Mouse (Mus musculus) forelimb bud, embryonic 11.5 days (tissue): ENCODE results near the gene Elovl5.

ENCODE experiments used
- DNase-seq: peaks from one replicate; pipeline ENCODE4 v3.0.0-alpha.2; 2012; ENCODE audit warnings: low read depth, low spot score

Gene Elovl5

DNA sequence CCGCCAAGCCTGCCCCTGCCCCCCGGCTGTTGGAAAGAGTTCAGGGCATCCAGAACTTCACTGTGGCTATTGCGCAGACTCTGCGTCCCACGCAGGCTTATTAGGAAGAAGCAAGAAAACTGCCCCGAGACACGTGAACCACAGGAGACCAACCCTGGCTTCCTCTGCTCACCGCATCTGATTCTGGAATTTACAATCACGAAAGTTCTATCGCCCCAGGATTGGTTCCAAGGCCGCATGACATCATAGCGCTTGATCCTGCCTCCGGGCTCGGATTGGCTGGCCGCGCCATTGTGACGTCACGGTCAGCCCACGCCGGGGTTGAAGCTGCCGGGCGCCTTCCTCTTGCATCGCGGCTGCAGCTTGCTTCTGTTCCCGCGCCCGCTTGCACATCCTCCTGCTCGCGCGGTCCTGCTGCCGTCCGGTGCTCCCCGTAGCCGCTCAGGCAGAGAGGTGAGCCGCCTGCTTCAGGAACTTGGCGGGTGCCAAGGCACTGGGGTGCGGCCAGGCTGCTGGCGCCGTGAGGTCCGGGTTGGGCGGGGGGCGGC, at the start of gene Elovl5:
TSS of gene Elovl5 (plus strand) at position 291 of the 548 bp plus-strand sequence.
- peak; percentile 97 for DNase-seq

DNA sequence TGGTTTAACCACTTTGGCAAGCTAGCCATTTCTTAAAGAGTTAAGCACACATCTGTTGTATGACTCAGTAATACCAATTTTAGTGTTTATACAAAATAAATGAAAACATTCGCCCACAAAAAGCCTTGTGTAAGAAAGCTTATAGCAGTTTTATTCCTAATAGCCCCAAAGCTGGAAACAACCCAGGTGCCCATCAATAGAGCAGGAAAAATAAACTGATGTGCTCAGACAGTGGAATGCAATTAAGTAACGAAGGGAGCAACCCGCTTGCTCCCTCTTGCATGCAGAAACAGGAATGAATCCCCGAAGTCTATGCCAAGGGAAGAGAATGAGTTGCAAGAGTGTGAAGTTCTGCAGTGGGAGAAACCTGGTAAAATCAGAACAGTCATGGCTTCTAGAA, 25.7 kb upstream of the Elovl5 start:
- no peak for DNase-seq

DNA sequence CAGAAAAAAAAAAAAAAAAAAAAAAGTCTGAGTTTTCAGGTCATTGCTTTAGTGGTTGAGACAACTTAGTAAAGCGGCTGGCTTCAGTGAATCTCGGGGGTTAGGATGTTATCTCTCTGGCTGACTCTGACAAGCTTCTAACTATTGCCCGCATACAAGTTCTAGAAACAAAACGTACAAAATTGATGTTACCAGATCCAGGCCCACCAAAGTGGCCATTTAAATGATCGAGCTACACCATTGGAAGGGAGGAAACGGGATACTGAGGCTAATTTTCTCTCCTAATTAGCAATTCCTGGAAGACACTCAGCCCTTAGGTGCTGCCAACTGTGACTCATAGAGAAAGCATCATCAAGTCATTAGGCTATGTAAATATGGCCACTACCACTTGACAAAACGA, 18.6 kb upstream of the Elovl5 start:
- DNase-seq = no peak

DNA sequence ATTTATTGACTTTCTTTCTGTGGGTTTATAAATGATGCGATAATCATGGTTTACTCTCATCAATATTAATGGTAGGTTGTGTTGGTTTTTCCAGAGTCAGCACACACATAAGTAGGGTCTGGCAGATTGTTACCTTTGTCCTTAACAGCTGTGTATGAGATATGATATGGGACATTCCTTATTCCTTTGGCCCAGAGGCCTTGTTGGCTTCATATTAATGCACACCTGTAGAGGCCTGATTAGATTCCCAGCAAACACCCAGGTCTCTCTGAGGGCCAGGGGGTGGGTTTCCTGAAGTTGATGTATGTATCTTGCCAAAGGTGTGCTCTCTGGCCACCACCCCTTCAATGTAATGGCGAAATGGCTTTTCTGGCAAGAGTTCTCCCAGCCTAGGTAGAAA, 13.0 kb upstream of the Elovl5 start:
- no peak for DNase-seq

DNA sequence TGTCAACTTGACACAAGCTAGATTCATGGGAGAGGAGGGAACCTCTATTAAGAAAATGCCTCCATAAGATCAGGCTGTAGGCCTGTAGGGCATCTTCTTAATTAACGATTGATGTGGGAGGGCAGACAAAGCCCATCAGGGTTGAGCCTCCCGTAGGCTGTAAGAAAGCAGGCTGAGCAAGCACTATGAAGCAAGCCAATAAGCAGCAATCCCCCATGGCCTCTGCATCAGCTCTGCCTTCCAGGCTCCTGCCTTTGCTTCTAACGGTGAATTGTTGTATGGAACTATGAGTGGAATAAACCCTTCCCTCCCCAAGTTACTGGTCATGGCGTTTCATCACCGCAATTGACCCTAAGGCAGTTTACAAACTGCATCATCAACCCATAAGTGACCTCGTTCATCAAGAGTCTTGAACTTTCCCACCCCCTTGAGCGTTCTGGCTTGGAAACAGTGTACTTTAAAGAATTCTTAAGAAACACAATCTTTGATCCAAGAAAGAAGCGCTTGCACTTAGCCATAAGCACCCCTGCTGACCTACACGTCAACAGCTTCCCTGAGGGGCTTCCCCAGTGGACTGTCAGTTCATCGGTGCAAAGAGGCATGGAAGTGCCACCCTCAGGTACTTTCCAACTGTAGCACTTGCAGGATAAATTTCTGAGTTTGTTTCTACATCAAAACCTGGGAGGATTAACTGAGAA, 7.4 kb upstream of the Elovl5 start:
- DNase-seq = no peak

DNA sequence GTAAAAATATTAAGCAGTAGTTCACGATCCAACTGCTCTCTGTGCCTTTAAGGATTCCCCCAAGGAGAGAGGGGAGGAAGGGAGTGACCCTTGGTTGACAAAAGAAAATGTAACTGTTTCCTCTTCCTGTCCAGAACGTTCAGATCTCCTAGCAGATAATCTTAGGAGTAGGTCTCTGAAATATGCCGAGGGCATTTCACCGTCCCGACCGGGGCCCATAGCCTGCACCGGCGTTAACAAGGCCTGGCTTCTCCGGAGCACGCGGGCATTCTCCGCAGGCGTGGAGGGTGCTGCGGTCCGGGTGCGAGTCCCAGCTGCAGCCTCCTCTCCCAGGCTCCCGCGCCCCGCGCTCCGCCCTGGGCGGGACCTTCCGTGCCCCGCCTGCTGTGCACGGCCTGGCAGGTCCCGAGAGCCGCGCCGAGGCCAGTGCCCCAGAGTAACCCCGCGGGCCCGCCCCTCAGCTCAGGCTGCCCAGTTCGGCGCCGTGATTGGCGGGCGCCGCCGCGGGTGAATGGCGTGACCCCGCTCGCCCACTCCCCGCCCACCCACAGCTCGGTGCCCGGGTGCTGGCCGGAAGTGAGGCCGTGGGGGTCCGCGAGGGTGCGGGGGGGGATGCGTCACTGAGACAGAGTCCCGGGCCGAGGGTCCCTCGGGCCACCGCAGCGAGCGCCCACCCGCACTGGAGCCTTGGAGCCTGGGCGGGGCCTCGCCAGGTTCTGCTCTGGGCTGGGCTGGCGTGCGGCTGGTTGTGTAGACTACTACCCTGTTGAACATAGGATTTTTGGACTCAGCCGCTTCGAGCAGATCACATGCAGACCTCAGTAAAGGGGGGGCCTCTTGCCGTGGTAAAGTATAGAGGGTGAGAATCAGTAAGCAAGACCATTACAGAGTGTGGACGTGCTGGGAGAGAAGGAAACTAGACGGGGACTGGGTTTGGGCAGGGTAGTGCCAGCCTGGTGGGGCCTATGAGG, 6.6 kb upstream of the Elovl5 start:
- DNase-seq = peak; percentile 81

DNA sequence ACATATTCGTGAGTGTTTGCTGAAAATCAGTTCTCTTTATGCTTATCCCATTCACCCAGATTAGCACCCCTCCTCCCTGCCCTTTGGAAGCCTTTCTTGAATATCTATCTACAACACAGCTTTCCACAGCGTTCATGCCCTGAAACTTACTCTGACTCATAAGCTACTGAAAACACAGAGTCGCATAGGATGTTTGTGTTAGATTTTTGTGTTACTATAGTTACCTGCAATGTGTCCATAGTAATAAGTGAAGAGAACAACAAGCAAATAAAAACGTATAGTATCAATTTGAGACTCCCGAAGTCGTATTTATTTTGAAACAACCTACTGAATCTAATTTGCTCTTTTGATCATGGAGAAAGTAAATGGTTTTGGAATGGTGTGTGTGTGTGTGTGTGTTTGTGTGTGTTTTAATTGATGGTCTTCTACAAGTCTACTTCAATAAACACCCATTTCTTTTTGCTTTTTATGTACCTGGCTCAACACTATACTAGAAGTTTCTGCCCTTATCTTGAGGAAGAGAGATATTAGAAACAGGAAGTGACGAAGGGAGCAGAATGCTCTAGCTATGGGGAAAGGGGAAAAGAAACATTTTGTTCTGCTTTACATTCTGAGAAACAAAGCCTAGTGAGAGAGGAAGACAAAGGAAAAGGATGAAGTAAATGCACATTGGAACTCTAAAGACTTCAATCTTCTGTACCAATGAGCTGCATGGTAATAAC, 5.5 kb upstream of the Elovl5 start:
- no peak for DNase-seq

DNA sequence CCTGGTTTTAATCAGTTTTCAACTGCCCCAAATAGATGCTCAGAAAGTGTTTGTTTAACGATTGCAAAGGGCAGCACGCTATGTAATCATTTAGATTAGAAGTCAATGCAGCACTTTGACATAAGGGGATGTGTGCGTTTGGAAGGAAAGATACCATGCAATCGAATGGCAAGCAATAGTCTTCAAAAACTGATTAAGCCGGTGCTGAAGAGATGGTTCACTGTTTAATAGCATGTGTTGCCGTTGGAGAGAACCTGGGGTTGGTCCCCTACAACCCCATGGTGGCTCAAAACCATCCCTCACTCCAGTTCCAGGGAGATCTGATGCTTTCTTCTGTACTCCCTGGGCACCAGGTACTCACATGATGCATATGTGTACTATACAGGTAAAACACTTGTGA, 4.9 kb upstream of the Elovl5 start:
- DNase-seq = no peak

DNA sequence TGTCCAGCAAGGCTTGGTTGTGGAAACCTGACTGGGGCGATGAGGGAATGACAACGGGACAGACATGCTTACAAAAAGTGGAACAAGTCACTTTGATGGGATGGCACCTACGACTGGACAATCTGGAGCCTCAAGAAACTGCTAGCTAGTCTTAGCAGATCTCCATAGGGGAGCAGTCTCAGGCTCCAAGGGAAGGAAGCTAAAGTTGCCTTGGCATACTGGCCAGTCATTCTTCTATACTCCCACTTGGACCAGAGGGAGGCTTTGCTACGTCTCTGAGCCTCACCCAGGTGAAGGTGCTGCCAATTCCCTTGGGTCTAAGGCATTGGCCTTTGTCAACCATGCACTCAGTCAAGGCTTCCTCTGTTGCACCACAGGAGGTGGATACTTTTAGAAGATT, 2.5 kb upstream of the Elovl5 start:
- DNase-seq = no peak

DNA sequence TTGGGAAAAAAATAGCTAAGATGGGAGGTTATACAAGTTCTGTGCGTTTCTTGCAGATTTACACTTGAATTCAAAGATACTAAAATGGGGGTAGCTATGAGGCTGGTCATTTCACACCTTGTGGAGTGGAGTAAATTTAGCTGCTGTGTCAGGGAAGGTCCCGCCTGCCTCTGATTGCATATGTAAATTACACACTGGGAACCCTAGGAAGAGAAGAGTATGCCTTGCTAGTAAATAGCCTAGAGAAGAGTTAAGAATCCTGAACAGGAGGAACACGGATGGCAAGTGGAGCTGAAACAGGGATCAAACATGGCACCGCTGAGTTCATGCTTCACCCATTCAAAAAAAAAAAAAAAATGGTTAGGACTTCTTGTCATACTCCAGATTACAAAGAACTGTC, 1.4 kb upstream of the Elovl5 start:
- DNase-seq = no peak

DNA sequence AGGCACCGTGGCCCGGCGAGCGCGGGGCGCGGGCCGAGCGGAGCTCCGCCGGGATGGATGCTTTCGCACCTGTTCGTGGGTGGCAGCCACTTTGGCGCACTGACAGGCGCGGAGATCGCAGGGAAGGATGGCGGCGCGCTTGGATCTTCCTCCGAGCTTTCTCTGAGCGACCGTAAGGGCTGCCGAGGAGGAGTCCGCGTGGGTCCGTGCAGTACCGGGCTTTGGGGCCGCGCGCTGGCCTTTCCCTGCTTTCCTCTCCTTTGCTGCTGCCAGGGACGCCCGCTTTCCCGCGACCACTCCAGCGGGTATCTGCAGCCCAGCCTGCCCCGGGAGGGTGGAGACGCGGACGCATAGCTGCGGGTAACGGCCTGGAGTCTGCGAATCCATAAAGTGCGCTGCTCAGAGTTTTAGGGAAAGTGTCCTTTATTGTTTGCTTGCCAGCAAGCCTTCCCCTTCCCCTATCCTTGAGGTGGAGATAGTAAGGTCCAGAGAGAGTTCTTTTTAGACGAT, 513 bp downstream of the Elovl5 start:
- no peak for DNase-seq

DNA sequence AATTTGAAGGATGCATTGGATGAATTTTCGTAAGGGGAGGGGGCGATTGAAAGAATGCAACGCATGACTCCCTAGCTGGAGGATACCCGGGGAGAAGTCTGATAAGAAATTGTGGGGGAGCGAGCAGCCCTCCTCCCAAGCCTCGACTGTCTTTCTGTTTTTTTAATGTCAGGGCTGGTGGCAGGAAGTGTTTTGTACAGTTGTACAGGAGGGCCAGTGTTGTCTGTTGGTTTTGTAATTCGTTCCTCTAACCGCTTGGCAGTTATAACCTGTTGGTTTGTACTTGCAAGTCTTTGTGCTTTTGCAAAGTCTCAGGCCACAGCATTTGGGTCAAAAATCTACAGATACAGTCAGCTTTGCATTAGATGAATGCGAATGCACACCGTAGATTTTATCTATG, 1.0 kb downstream of the Elovl5 start:
- no peak for DNase-seq

DNA sequence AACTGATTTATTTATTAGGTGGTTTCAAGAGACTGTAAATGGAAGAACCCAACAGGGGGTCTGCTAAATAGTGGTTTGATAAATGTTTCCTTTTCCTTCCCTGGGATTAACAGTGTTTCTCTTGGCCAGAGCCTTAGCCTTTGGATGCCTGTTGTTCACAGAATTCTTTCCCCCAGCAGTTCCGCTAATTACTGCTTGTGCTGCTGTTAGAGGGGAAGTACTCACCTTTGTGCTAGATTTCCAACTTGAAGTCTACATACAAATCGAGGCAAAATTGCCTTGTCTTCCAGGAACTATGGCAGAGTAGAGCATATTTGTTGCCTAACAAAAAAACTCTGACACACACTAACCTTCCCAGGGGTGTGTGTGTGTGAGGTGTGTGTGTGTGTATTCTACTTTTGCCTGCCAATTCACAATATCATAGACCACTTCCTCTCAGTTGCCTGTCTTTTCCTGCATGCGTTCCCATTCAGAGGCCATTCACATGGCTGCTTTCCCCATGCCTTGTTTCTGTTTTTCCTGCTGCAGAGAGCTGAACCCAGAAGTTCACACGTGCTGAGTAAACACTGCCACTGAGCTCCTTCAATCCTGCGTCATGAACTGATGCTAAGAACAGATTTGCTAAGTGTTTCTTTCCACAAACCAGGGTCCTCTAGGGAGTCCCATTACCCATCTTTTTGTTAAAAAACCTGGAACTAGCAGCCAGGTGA, 2.0 kb downstream of the Elovl5 start:
- DNase-seq = no peak

DNA sequence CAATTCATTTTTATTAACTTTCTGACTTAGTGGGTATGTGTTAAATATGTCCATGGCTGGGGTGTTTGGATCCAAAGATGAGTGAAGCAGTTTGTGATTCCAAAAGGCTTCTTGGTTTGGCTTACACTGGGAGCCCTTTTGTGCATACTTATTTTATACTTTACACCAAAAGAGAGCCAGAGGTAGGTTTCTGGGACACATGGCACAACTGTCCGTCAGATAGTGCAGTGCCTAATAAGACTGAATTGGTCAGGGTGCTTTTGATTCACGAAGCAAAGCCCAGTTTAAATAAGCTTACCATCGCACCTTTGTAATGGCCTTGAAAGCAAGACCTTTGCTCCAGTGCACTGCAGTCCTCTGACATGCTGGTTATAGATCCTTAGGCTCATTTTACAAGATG, 3.3 kb downstream of the Elovl5 start:
- DNase-seq = no peak

DNA sequence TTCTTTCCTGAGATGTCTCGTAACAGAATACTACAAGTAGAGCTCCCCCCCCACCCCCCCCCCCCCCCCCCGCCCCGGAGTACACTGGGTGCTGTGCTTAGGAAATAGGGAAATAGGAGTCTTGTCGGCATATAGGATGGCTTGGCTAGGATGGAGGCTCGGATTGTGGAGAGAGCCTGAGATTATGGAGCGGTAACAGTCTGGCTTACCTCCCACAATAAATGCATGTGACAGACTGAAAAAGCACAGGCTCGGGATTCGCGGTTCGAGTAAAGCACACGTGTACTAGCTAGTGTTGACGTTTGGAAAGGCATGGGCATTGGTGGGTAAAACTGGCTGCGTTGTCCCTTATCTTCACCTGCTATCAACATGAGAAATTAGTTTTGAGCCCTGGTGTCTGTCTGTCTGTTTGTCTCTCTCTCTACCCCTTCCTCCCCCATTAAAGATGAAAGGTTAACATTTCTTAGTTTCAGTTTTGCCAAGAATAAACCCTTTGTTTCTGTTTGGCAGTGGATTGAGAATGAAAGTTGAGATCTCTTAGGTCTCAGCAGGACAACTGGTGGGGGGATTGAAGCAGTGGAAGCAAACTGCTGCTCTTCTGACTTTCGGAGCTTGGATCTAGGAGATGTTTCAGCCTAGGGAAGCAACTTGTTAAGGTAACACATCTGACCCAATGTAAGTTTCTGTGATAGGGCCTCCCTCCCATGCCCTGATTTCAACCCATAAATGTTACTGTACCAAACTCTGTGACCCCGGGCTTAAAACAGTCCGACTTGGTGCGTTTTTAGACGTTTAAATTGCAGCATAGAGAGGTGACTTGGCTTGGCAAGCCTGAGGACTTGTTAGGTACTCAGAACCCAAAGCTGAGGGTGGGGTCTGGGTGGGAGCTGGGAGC, 4.4 kb downstream of the Elovl5 start:
- no peak for DNase-seq

DNA sequence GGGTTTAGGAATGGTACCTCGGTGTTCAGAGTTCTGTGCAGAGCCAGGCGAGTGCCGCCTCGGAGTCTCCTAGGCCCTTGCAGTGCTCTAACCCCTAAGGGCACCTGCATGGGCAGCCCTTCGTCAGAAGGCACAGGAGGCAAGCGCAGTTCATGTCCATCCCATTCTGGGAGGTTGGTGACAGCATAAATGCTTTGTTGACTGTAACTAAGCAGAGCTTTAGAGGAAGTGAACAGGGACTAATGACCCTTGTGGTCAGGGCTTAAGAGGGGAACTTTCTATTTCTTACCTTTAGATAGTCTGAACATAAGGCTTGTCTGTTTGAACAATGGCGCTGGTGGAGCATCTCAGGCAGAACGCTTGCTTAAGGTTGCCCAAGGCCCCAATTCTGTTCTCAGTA, 6.6 kb downstream of the Elovl5 start:
- no peak for DNase-seq

DNA sequence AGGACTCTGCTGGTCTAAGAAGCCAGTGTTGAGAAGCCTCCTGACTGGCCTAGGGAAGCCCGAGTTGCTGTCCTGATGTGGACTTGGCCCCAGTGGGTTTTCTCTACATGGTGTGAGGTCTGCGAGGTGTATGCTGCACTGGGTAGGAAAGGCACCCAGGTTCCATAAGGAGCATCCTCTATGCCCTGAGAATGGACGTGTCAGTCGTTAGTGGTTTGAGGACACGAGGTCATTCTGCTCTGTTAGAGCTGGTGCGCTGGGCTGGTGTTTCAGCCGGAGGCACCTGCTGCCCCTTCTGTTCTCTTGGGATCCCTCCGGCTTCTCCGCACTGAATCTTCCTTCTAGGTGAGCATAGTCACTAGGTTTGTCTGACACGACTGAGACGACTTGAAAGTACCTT, 7.0 kb downstream of the Elovl5 start:
- no peak for DNase-seq

DNA sequence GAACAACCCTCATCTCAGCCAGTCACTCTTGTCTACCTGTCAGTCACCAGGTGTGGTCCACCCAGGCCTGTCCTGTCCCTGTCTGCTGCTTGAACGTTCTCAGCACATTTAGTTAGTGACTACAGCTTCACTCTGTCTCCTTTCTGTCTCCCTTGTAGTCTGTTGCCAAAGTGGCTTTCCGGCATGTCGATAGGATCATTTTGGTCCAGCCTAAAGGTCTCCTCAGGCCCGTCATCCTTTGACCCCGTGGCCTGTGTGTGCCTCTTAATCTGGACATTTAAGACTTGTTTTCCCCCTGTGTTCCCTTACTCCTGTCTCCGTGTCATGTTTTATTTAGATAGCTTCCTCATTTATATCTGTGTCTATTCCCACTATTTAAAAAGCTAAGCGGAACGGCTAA, 9.0 kb downstream of the Elovl5 start:
- DNase-seq = no peak

DNA sequence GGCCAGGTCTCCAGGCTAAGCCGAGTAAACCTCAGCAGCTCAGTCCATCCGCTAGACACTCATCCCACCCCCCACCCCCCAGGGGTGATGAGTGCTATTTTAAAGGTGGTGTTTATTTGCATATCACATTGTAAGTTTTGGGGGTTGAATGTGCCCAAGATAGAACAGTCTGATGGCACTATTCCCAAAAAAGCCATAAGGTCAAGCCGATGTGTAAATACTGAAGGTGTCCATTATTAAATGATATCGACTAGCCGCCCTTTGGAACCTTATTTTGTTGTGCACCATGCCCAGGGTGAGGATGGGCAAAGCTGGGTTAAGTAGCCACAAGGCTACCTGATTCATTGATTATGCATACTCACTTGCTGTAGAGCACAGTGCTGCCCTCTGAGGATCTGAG, 9.7 kb downstream of the Elovl5 start:
- DNase-seq = no peak

DNA sequence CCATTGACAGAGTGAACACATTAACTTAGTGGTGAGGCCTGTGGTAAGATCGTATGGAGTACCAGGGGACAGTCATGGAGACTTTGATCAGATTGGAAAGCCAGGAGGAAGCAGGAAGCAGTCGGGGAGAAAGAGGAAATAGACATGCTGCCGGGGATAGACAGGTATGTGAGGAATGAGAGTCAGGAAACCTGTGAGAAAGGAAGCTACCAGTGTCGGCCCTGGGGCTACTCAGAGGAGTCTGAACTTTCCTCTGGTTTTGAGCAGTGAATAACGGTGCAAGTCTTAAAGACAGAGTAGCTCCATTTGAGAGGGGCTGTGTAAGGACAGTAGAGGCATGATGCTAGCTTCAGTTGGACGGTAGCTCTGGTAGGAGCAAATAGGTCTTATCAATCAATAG, 10.3 kb downstream of the Elovl5 start:
- no peak for DNase-seq
